Mouse (Mus musculus): ENCODE results near the gene Trp53tg5. TPM values are rescaled to one million over a fixed set of nuclear protein-coding genes. Genes with fewer than 3 reads are reported as not detected.

The Trp53tg5 gene
- total and polyA plus RNA-seq, 2 experiments from 2014 or later, result not detected

- Histone ChIP-seq H3K27me3 (ENCODE audit: insufficient read depth, low read length) (no peaks in the 10 kb centered on the region), H3K4me3 (ENCODE audit: low read length) (no peak overlapping the region), H3K4me2 (ENCODE audit: low read depth, low read length) (no peak overlapping the region), H3K9ac (replicated peaks; ENCODE audit: low read length) (no peak overlapping the region), H3K9me3 (ENCODE audit: low read length) (no peaks in the 10 kb centered on the region), H3K36me3 (ENCODE audit: insufficient read depth, low read length) (no peaks in the 10 kb centered on the region), H3K27ac (no peak overlapping the region), H3K4me1 (ENCODE audit: insufficient read depth, low read length) (no peaks in the 10 kb centered on the region)
- 23% methylated on average over 7 of the region's 7 CpGs for whole genome bisulfite sequencing
- no peak for DNase-seq (ENCODE audit: low spot score)
- ATAC-seq, result no peak
- TF ChIP-seq CTCF (IDR thresholded peaks at IDR 0.05; ENCODE audit: low read depth), result peak; percentile 20; the same call in 1 of the 2 replicates
Measured at GRCm38 (mm10) chr2:164430697-164431096, 42.8 kb downstream of the Trp53tg5 start.

DNA sequence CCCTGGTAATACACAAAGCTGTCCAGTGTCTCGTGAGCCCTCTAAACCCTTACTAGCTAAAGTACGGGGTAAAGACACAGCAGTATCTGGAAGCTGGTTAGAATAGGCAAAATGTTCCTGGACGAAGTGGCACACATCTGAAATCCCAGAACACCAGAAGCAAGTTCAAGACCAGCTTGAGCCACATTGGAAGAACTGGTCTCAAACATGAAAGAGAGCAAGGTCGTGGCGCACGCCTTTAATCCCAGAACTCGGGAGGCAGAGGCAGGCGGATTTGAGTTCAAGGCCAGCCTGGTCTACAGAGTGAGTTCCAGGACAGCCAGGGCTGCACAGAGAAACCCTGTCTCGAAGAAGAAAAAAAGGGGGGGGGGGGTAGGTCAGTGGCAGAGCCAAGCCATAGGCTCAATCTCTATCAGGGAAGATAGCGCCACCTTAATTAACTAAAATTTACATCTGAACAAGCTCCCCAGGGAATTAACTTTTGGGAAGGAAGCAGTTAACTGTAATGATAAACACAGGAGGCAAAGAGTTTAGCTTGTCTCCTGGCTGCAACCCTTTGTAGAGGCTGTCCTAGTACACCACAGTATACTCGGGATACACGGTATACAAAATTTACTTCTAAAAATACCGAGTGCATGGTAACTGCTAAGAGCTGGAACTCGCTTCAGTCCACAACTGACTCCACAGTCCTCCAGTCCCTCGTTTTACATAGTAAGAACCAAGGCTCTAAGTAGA lies 43.5 kb downstream of the Trp53tg5 start:
- ATAC-seq, result no peak
- no peak for DNase-seq (ENCODE audit: low spot score)
- WGBS, result 53% methylated on average over 15 of the region's 15 CpGs

DNA sequence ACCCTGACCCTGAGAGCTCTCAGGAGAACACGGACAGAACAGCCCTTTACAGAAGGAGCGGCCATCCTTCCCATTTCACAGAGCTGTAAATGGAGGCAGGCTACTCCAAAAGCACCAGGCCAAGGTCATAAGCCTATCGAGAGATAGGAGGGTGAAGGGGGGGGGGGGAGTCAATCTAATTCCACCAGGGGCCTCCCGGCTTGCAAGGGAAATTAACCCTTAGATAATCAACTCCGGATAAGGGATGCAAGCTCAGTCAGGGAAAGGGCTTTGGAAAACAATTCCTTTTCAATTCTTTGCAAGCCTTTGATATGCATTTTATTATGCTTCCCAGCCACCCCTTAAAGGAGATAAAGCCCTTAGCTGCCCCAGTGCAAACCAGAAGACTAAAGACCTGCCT lies 45.1 kb downstream of the Trp53tg5 start:
- no peak for ATAC-seq
- H3K4me3 ChIP-seq (ENCODE audit: low read length), result no peak overlapping the region
- no peaks in the 10 kb centered on the region for H3K4me1 ChIP-seq (ENCODE audit: insufficient read depth, low read length)
- no peak overlapping the region for H3K4me2 ChIP-seq (ENCODE audit: low read depth, low read length)
- no peak overlapping the region for H3K27ac ChIP-seq
- no peaks in the 10 kb centered on the region for H3K9me3 ChIP-seq (ENCODE audit: low read length)
- TF ChIP-seq CTCF (IDR thresholded peaks at IDR 0.05; ENCODE audit: low read depth), result no peak
- no peak for DNase-seq (ENCODE audit: low spot score)
- H3K27me3 ChIP-seq (ENCODE audit: insufficient read depth, low read length), result no peaks in the 10 kb centered on the region
- no peaks in the 10 kb centered on the region for H3K36me3 ChIP-seq (ENCODE audit: insufficient read depth, low read length)
- no peak overlapping the region for H3K9ac ChIP-seq (replicated peaks; ENCODE audit: low read length)
- 47% methylated on average over 5 of the region's 5 CpGs for WGBS

More for the DNA sequence above, 43.5 kb downstream of the Trp53tg5 start:
- H3K4me3 ChIP-seq (ENCODE audit: low read length), result no peak overlapping the region
- no peaks in the 10 kb centered on the region for H3K4me1 ChIP-seq (ENCODE audit: insufficient read depth, low read length)
- no peaks in the 10 kb centered on the region for H3K36me3 ChIP-seq (ENCODE audit: insufficient read depth, low read length)
- H3K4me2 ChIP-seq (ENCODE audit: low read depth, low read length), result no peak overlapping the region
- H3K27ac ChIP-seq, result no peak overlapping the region
- no peaks in the 10 kb centered on the region for H3K27me3 ChIP-seq (ENCODE audit: insufficient read depth, low read length)
- TF ChIP-seq CTCF (IDR thresholded peaks at IDR 0.05; ENCODE audit: low read depth), result no peak
- no peak overlapping the region for H3K9ac ChIP-seq (replicated peaks; ENCODE audit: low read length)
- no peaks in the 10 kb centered on the region for H3K9me3 ChIP-seq (ENCODE audit: low read length)

DNA sequence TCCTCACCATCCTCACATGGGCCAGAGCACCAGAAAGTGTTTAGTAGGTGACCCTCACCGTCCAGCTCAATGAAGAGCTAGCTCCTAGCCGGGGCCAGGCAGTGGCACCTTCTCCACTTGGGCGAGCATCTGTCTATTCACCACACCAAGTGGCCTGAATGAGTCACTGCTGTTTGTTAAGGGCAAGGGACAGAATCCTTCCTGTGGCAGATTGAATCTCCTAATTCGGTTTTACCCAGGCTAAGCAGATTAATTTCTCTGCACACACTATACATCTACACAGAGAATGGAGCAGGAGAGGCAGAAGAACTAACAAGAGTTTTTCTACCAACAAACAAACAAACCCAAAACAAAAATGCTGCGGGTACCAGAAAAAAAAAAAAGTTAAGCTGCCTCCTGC lies 46.6 kb downstream of the Trp53tg5 start:
- Histone ChIP-seq H3K4me3 (ENCODE audit: low read length) (no peak overlapping the region), H3K27me3 (ENCODE audit: insufficient read depth, low read length) (no peaks in the 10 kb centered on the region), H3K9me3 (ENCODE audit: low read length) (no peaks in the 10 kb centered on the region), H3K4me1 (ENCODE audit: insufficient read depth, low read length) (no peaks in the 10 kb centered on the region), H3K9ac (replicated peaks; ENCODE audit: low read length) (no peak overlapping the region), H3K36me3 (ENCODE audit: insufficient read depth, low read length) (no peaks in the 10 kb centered on the region), H3K4me2 (ENCODE audit: low read depth, low read length) (no peak overlapping the region), H3K27ac (no peak overlapping the region)
- 84% methylated on average over 5 of the region's 5 CpGs for WGBS
- ATAC-seq (no peak), DNase-seq (ENCODE audit: low spot score) (no peak)
- no peak for TF ChIP-seq CTCF (IDR thresholded peaks at IDR 0.05; ENCODE audit: low read depth)

DNA sequence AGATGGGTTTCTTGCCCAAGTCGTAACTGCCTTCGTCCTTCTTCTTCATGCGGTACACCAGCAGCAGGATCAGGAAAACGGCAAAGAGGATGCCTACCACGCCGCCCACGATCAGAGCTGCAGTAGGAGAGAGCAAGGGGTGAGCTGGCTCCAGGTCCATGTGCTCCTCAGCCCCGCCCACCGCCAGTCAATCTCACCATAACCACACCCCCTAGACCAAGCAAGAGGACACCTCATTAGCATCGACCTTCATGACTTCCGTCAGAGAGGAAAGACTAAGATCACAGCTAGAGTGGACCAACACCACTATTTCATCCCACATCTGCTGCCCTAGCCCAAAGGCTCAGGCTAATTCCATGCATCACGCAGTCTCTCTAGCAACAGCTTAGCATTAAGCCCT lies 47.4 kb downstream of the Trp53tg5 start:
- Histone ChIP-seq H3K4me2 (ENCODE audit: low read depth, low read length) (no peak overlapping the region), H3K4me1 (ENCODE audit: insufficient read depth, low read length) (no peaks in the 10 kb centered on the region), H3K27ac (no peak overlapping the region), H3K9ac (replicated peaks; ENCODE audit: low read length) (no peak overlapping the region), H3K4me3 (ENCODE audit: low read length) (no peak overlapping the region), H3K9me3 (ENCODE audit: low read length) (no peaks in the 10 kb centered on the region), H3K36me3 (ENCODE audit: insufficient read depth, low read length) (no peaks in the 10 kb centered on the region), H3K27me3 (ENCODE audit: insufficient read depth, low read length) (no peaks in the 10 kb centered on the region)
- no peak for TF ChIP-seq CTCF (IDR thresholded peaks at IDR 0.05; ENCODE audit: low read depth)
- DNase-seq (ENCODE audit: low spot score) (no peak), ATAC-seq (peak; percentile 58; the same call in 1 of the 2 replicates)
- WGBS, result 30% methylated on average over 12 of the region's 12 CpGs

DNA sequence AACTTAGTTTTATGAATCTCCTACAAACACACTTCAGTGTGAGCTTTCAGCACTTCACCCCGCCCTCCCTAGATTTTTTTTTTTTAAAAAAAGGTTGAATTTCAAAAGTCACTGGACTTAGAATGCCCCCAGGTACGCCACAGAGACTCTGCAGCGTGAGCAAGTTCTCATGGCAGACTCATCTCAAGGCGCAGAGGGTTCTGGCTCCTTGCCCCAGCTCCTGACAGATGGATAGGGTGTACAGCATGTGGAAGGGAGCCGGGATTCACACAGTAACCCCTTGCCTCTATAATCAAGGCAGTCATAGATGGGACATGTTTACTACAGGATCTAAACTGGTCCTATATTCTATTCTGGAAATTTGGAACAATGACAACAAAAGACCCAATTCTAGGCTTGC lies 48.1 kb downstream of the Trp53tg5 start:
- DNase-seq (ENCODE audit: low spot score) (peak; percentile 27), ATAC-seq (no peak)
- Histone ChIP-seq H3K27ac (no peak overlapping the region), H3K36me3 (ENCODE audit: insufficient read depth, low read length) (no peaks in the 10 kb centered on the region), H3K27me3 (ENCODE audit: insufficient read depth, low read length) (no peaks in the 10 kb centered on the region), H3K4me1 (ENCODE audit: insufficient read depth, low read length) (no peaks in the 10 kb centered on the region), H3K4me3 (ENCODE audit: low read length) (no peak overlapping the region), H3K9ac (replicated peaks; ENCODE audit: low read length) (no peak overlapping the region), H3K9me3 (ENCODE audit: low read length) (no peaks in the 10 kb centered on the region), H3K4me2 (ENCODE audit: low read depth, low read length) (no peak overlapping the region)
- no peak for TF ChIP-seq CTCF (IDR thresholded peaks at IDR 0.05; ENCODE audit: low read depth)
- WGBS, result 68% methylated on average over 5 of the region's 5 CpGs

DNA sequence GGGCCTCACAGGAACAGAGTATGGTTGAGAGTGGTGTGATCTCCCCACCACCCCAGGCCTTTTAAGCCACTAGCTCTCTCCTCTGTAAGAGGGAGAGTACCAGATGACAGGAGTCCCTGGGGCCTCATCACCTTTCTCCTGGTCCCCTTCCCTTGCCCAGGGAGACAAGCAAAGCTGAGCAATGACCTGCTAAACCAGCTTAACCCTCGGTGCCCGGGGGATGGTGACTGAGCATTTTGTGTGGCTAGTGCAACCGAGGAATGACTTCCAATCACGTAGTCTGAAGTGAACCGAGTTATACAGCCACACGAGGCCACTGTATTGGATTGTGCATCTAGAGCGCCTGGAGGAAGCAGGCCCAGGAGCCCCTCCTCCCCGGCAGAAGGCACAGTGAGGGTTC lies 49.1 kb downstream of the Trp53tg5 start:
- Histone ChIP-seq H3K36me3 (ENCODE audit: insufficient read depth, low read length) (no peaks in the 10 kb centered on the region), H3K27ac (no peak overlapping the region), H3K27me3 (ENCODE audit: insufficient read depth, low read length) (no peaks in the 10 kb centered on the region), H3K9me3 (ENCODE audit: low read length) (no peaks in the 10 kb centered on the region), H3K4me3 (ENCODE audit: low read length) (no peak overlapping the region), H3K4me1 (ENCODE audit: insufficient read depth, low read length) (no peaks in the 10 kb centered on the region), H3K9ac (replicated peaks; ENCODE audit: low read length) (no peak overlapping the region), H3K4me2 (ENCODE audit: low read depth, low read length) (no peak overlapping the region)
- ATAC-seq (no peak), DNase-seq (ENCODE audit: low spot score) (no peak)
- no peak for TF ChIP-seq CTCF (IDR thresholded peaks at IDR 0.05; ENCODE audit: low read depth)
- 89% methylated on average over 8 of the region's 8 CpGs for WGBS

Data from hindbrain, postnatal 0 days (tissue).